Mouse (Mus musculus) MEL (cell line): Measurements from ENCODE around the gene Stard5. TPM values are rescaled to one million over a fixed set of nuclear protein-coding genes. Genes with fewer than 3 reads are reported as not detected.

ENCODE experiments used
- DNase-seq: peaks from one replicate; pipeline ENCODE4 v3.0.0; 2011; ENCODE audit warnings: low read depth, low spot score
- H3K27ac ChIP-seq: 2 replicates; pipeline ENCODE4 v1.5.1; 2012; ENCODE audit warnings: low read depth, mild to moderate bottlenecking, control low read depth, low read length, moderate library complexity; ENCODE audit not compliant: control insufficient read depth
- H3K27me3 ChIP-seq, 2 experiments: fragments of 150-350 bp in 1 of 2; sonication (generic) in 1 of 2; 2 replicates each; pipeline ENCODE4 v1.6.1; 2012; ENCODE audit warnings: low read length in 2 of 2, mild to moderate bottlenecking in 2 of 2, improper control_type of control experiment in 1 of 2, moderate library complexity in 1 of 2; ENCODE audit not compliant: insufficient read depth in 2 of 2, control insufficient read depth in 1 of 2
- H3K36me3 ChIP-seq, 2 experiments: 2 replicates each; pipeline ENCODE4 v1.6.1; 2012 to 2014; ENCODE audit warnings: low read length in 2 of 2, improper control_type of control experiment in 1 of 2, inconsistent platforms in 1 of 2, mild to moderate bottlenecking in 1 of 2; ENCODE audit not compliant: insufficient read depth in 2 of 2, control insufficient read depth in 1 of 2
- H3K4me1 ChIP-seq, 2 experiments: fragments of 150-350 bp in 1 of 2; sonication (generic) in 1 of 2; 2 replicates each; pipeline ENCODE4 v1.6.1; 2012; ENCODE audit warnings: low read length in 2 of 2, improper control_type of control experiment in 1 of 2, mild to moderate bottlenecking in 1 of 2; ENCODE audit not compliant: insufficient read depth in 2 of 2, control insufficient read depth in 1 of 2
- H3K4me3 ChIP-seq, 2 experiments: fragments of 150-350 bp in 1 of 2; sonication (generic) in 1 of 2; 2 replicates each; pipeline ENCODE4 v1.5.1; 2012; ENCODE audit warnings: low read depth in 2 of 2, low read length in 2 of 2, mild to moderate bottlenecking in 2 of 2, moderate library complexity in 2 of 2, control low read depth in 1 of 2, improper control_type of control experiment in 1 of 2; ENCODE audit not compliant: control insufficient read depth in 1 of 2, insufficient read depth in 1 of 2
- H3K79me2 ChIP-seq: 2 replicates; pipeline ENCODE4 v1.6.1; 2012; ENCODE audit warnings: mild to moderate bottlenecking, low read length, moderate library complexity; ENCODE audit not compliant: control insufficient read depth, poor library complexity, insufficient read depth
- H3K9ac ChIP-seq: 2 replicates; pipeline ENCODE4 v1.6.1; 2012; ENCODE audit warnings: low read depth, mild to moderate bottlenecking, control low read depth, low read length, moderate library complexity; ENCODE audit not compliant: control insufficient read depth, poor library complexity, severe bottlenecking
- H3K9me3 ChIP-seq: fragments of 150-350 bp; sonication (generic); replicated peaks from 2 replicates; pipeline ENCODE4 v1.6.1; 2012; ENCODE audit warnings: mild to moderate bottlenecking, low read length, improper control_type of control experiment, moderate library complexity; ENCODE audit not compliant: insufficient read depth
- CTCF ChIP-seq, 3 experiments: IDR thresholded peaks in 2 of 3; conservative IDR thresholded peaks in 1 of 3; 2 replicates each; pipeline ENCODE4 v1.5.1; 2011 to 2012; ENCODE audit warnings: low read length in 3 of 3, low read depth in 2 of 3, mild to moderate bottlenecking in 2 of 3, improper control_type of control experiment in 1 of 3, inconsistent platforms in 1 of 3, mixed read lengths in 1 of 3, moderate library complexity in 1 of 3; ENCODE audit not compliant: control insufficient read depth in 1 of 3, insufficient read depth in 1 of 3, poor library complexity in 1 of 3, severe bottlenecking in 1 of 3
- ELF1 ChIP-seq: IDR thresholded peaks from 2 replicates; pipeline ENCODE4 v1.6.1; 2014; ENCODE audit warnings: low read depth, mild to moderate bottlenecking, inconsistent platforms, low read length, improper control_type of control experiment, moderate library complexity
- EP300 ChIP-seq, 2 experiments: IDR thresholded peaks; 2 replicates each; pipeline ENCODE4 v1.6.1; 2011; ENCODE audit warnings: improper control_type of control experiment in 2 of 2, low read length in 2 of 2, low read depth in 1 of 2, mild to moderate bottlenecking in 1 of 2
- ETS1 ChIP-seq: IDR thresholded peaks from 2 replicates; pipeline ENCODE4 v1.6.1; 2012; ENCODE audit warnings: low read depth, mild to moderate bottlenecking, inconsistent platforms, low read length, improper control_type of control experiment, moderate library complexity
- GATA1 ChIP-seq: IDR thresholded peaks from 2 replicates; pipeline ENCODE4 v1.6.1; 2011; ENCODE audit warnings: low read depth, low read length, improper control_type of control experiment
- JUND ChIP-seq: IDR thresholded peaks from 2 replicates; pipeline ENCODE4 v1.6.1; 2011; ENCODE audit warnings: low read depth, mild to moderate bottlenecking, improper control_type of control experiment, low read length
- KAT2A ChIP-seq: conservative IDR thresholded peaks from 2 replicates; pipeline ENCODE4 v1.6.1; 2012; ENCODE audit warnings: low read depth, low read length, improper control_type of control experiment, inconsistent platforms
- MAFK ChIP-seq: IDR thresholded peaks from 2 replicates; pipeline ENCODE4 v1.6.1; 2011; ENCODE audit warnings: low read depth, mild to moderate bottlenecking, low read length, improper control_type of control experiment, borderline replicate concordance
- MAX ChIP-seq: IDR thresholded peaks from 2 replicates; pipeline ENCODE4 v1.6.1; 2011; ENCODE audit warnings: low read length, improper control_type of control experiment
- MAZ ChIP-seq: IDR thresholded peaks from 2 replicates; pipeline ENCODE4 v1.6.1; 2012; ENCODE audit warnings: low read depth, mild to moderate bottlenecking, inconsistent platforms, low read length, improper control_type of control experiment
- POLR2AphosphoS2 ChIP-seq: IDR thresholded peaks from 2 replicates; pipeline ENCODE4 v1.6.1; 2011; ENCODE audit warnings: low read length, improper control_type of control experiment
- POLR2AphosphoS5 ChIP-seq: IDR thresholded peaks from 2 replicates; pipeline ENCODE4 v1.6.1; 2012; ENCODE audit warnings: low read depth, borderline replicate concordance, mild to moderate bottlenecking, inconsistent platforms, low read length, moderate library complexity, mixed read lengths
- RAD21 ChIP-seq: IDR thresholded peaks from 2 replicates; pipeline ENCODE4 v1.6.1; 2011; ENCODE audit warnings: mild to moderate bottlenecking, low read depth, low read length, improper control_type of control experiment
- RCOR1 ChIP-seq: IDR thresholded peaks from 2 replicates; pipeline ENCODE4 v1.6.1; 2012; ENCODE audit warnings: low read depth, mild to moderate bottlenecking, inconsistent platforms, low read length, improper control_type of control experiment
- TAL1 ChIP-seq: IDR thresholded peaks from 2 replicates; pipeline ENCODE4 v1.6.1; 2012; ENCODE audit warnings: mild to moderate bottlenecking, inconsistent platforms, low read length, moderate library complexity, mixed read lengths
- TBP ChIP-seq: IDR thresholded peaks from 2 replicates; pipeline ENCODE4 v1.8.0; 2011; ENCODE audit warnings: low read depth, low read length, improper control_type of control experiment
- UBTF ChIP-seq: IDR thresholded peaks from 2 replicates; pipeline ENCODE4 v1.6.1; 2012; ENCODE audit warnings: low read depth, mild to moderate bottlenecking, inconsistent platforms, low read length, improper control_type of control experiment, moderate library complexity, borderline replicate concordance; ENCODE audit not compliant: insufficient read depth
- USF2 ChIP-seq, 2 experiments: IDR thresholded peaks; 2 replicates each; pipeline ENCODE4 v1.6.1; 2011 to 2012; ENCODE audit warnings: improper control_type of control experiment in 2 of 2, low read length in 2 of 2, borderline replicate concordance in 1 of 2, inconsistent platforms in 1 of 2, low read depth in 1 of 2, mild to moderate bottlenecking in 1 of 2; ENCODE audit not compliant: insufficient read depth in 1 of 2
- ZNF384 ChIP-seq: IDR thresholded peaks from 2 replicates; pipeline ENCODE4 v1.6.1; 2012; ENCODE audit warnings: low read depth, mild to moderate bottlenecking, inconsistent platforms, low read length, improper control_type of control experiment
- polyA plus RNA-seq, 2 experiments: library from polyadenylated mRNA; stranded (reverse) in 1 of 2; unstranded in 1 of 2; fragments of >175 nt in 1 of 2; fragments of >200 nt in 1 of 2; gene quantifications; 2 replicates each; pipeline versions ENCODE4 v1.2.1 to v1.2.4; 2012; ENCODE audit warnings: low replicate concordance in 2 of 2, low read depth in 1 of 2; ENCODE audit not compliant: insufficient read length in 2 of 2, insufficient read depth in 1 of 2, missing spikeins in 1 of 2
- total RNA-seq: library from RNA; depleted of rRNA; stranded (reverse); fragments of 300-350 nt; gene quantifications from 2 replicates; pipeline ENCODE4 v1.2.3, GENCODE M21; 2012

Stard5 gene
- total and polyA plus RNA-seq, 3 experiments, result 2.3 to 3.1 TPM; not detected in 1

DNA sequence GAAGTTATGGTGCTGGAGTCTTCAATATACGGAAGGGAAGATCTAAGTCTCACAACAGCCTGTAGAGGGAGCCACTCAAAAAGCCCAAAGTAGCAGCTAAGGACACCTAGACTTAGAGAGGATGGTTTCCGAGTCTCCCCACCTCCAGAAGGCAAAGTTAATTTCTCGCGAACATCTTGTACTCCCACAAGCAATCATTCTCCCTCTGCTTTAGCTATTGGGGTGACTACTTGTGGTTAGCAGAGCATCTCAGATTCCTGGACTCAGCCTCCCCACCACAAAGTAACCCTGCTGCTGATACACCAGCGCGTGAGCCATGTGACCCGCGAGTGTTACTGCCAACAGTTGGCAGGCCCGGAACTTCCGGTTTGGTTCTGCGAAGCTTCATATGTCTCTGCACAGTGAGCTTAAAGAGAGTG lies 28.5 kb downstream of the Stard5 start:
- Histone ChIP-seq H3K36me3 (no peaks in the 10 kb centered on the region), H3K9me3 (no peaks in the 10 kb centered on the region), H3K79me2 (no peaks in the 10 kb centered on the region), H3K27me3 (no peaks in the 10 kb centered on the region; a peak in 1 of 4 replicates), H3K9ac (no peak overlapping the region), H3K27ac (no peak overlapping the region), H3K4me1 (no peaks in the 10 kb centered on the region), H3K4me3 (no peak overlapping the region)
- TF ChIP-seq ETS1 (no peak), EP300 (IDR thresholded peaks at IDR 0.05; ENCODE audit: low read depth in 1 of 2, low read length in 2 of 2) (no peak), USF2 (IDR thresholded peaks at IDR 0.05; ENCODE audit: borderline replicate concordance in 1 of 2, insufficient read depth in 1 of 2, low read depth in 1 of 2, low read length in 2 of 2) (no peak), POLR2AphosphoS2 (no peak), GATA1 (no peak), ELF1 (no peak), CTCF (IDR thresholded peaks at IDR 0.05 in 2 of 3, conservative IDR thresholded peaks at IDR 0.05 in 1 of 3; ENCODE audit: control insufficient read depth in 1 of 3, insufficient read depth in 1 of 3, low read depth in 2 of 3, low read length in 3 of 3, poor library complexity in 1 of 3, severe bottlenecking in 1 of 3) (no peak), UBTF (no peak), TBP (no peak), MAX (no peak), RAD21 (no peak), POLR2AphosphoS5 (no peak), MAZ (no peak)
- no peak for DNase-seq

DNA sequence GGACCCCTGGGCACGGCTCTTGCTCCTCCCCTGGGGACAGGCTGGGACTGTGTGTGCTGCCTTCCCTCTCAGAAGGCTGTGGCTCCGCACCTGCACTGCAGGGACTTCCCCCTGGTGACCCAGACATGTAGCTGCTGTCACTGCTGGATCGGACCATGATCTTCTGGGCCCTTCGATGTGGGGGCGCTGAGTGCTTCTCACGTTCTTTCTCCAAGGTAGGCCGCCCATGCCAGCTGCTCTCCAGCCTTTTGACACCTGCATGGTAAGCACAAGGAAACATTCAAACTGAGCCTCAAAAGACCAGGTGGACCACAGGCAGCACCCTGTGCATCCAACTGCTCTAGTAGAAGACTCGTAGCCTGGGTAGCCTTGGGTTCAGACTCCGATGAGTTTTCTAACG lies 29.3 kb downstream of the Stard5 start:
- no peaks in the 10 kb centered on the region for H3K4me1 ChIP-seq
- no peak for DNase-seq

More for the DNA sequence above, 29.3 kb downstream of the Stard5 start:
- no peak overlapping the region for H3K4me3 ChIP-seq
- H3K79me2 ChIP-seq, result no peaks in the 10 kb centered on the region
- TF ChIP-seq JUND (no peak), KAT2A (no peak), MAFK (no peak), RCOR1 (no peak), USF2 (IDR thresholded peaks at IDR 0.05; ENCODE audit: borderline replicate concordance in 1 of 2, insufficient read depth in 1 of 2, low read depth in 1 of 2, low read length in 2 of 2) (no peak), CTCF (IDR thresholded peaks at IDR 0.05 in 2 of 3, conservative IDR thresholded peaks at IDR 0.05 in 1 of 3; ENCODE audit: control insufficient read depth in 1 of 3, insufficient read depth in 1 of 3, low read depth in 2 of 3, low read length in 3 of 3, poor library complexity in 1 of 3, severe bottlenecking in 1 of 3) (no peak), TAL1 (no peak), ZNF384 (no peak)
- no peaks in the 10 kb centered on the region for H3K36me3 ChIP-seq
- H3K9ac ChIP-seq, result no peak overlapping the region
- no peaks in the 10 kb centered on the region; a peak in 1 of 4 replicates for H3K27me3 ChIP-seq
- H3K27ac ChIP-seq, result no peak overlapping the region
- no peaks in the 10 kb centered on the region for H3K9me3 ChIP-seq
